Mouse (Mus musculus): ENCODE data around the gene Rap1a. TPM values are rescaled to one million over a fixed set of nuclear protein-coding genes. Genes with fewer than 3 reads are reported as not detected.

Rap1a gene
- polyA plus RNA-seq, 1 experiment from 2014 or later = 119 TPM

GRCm38 (mm10) chr3:105831584-105831983, 30.4 kb upstream of the Rap1a start:
- no peak overlapping the region for H3K27ac ChIP-seq (ENCODE audit: low read depth, low read length)
- no peak overlapping the region for H3K4me3 ChIP-seq (ENCODE audit: low read depth, low read length)
- no peak overlapping the region for H3K4me2 ChIP-seq (replicated peaks; ENCODE audit: low read depth)
- H3K4me1 ChIP-seq (replicated peaks; ENCODE audit: control insufficient read depth, insufficient read depth, low read length) = no peaks in the 10 kb centered on the region
- no peaks in the 10 kb centered on the region for H3K27me3 ChIP-seq (replicated peaks; ENCODE audit: control insufficient read depth, insufficient read depth, low read length)
- peak; percentile 49; the same call in 1 of the 2 replicates for ATAC-seq
- no peak overlapping the region for H3K9ac ChIP-seq (ENCODE audit: low read depth, low read length)
- TF ChIP-seq CTCF (IDR thresholded peaks at IDR 0.05; ENCODE audit: low read depth) = no peak
- H3K9me3 ChIP-seq (ENCODE audit: control insufficient read depth) = no peaks in the 10 kb centered on the region
- H3K36me3 ChIP-seq (ENCODE audit: control insufficient read depth, insufficient read depth) = no peaks in the 10 kb centered on the region
- 60% methylated on average over 3 of the region's 3 CpGs for WGBS

GRCm38 (mm10) chr3:105825501-105826161, 24.5 kb upstream of the Rap1a start:
- no peak overlapping the region for H3K4me2 ChIP-seq (replicated peaks; ENCODE audit: low read depth)
- H3K9me3 ChIP-seq (ENCODE audit: control insufficient read depth) = no peaks in the 10 kb centered on the region
- H3K27me3 ChIP-seq (replicated peaks; ENCODE audit: control insufficient read depth, insufficient read depth, low read length) = no peaks in the 10 kb centered on the region
- no peak for ATAC-seq
- no peak overlapping the region for H3K4me3 ChIP-seq (ENCODE audit: low read depth, low read length)
- WGBS = 59% methylated on average over 7 of the region's 7 CpGs
- H3K36me3 ChIP-seq (ENCODE audit: control insufficient read depth, insufficient read depth) = no peaks in the 10 kb centered on the region
- H3K27ac ChIP-seq (ENCODE audit: low read depth, low read length) = no peak overlapping the region
- no peak for TF ChIP-seq CTCF (IDR thresholded peaks at IDR 0.05; ENCODE audit: low read depth)
- no peak overlapping the region for H3K9ac ChIP-seq (ENCODE audit: low read depth, low read length)
- no peaks in the 10 kb centered on the region for H3K4me1 ChIP-seq (replicated peaks; ENCODE audit: control insufficient read depth, insufficient read depth, low read length)

DNA sequence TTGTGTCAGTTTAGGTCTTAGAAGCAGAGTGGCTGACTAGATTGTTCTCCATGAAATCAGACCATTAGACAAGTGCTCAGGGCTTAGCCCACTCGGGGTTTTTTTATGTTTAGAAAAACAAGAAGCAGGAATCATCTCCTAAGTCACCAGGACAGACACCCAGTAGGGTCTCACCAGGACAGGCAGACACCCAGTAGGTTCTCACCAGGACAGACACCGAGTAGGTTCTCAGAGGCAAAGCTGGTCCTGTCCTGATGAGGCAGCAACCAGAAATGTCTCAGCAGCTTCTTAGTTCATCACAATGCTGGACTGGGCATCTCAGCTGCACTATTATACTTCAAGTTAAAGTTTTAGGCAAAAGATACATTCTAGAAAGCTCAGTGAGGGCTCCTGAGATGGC, 23.6 kb upstream of the Rap1a start:
- H3K27me3 ChIP-seq (replicated peaks; ENCODE audit: control insufficient read depth, insufficient read depth, low read length) = no peaks in the 10 kb centered on the region
- H3K4me2 ChIP-seq (replicated peaks; ENCODE audit: low read depth) = no peak overlapping the region
- H3K4me3 ChIP-seq (ENCODE audit: low read depth, low read length) = no peak overlapping the region
- TF ChIP-seq CTCF (IDR thresholded peaks at IDR 0.05; ENCODE audit: low read depth) = no peak
- no peaks in the 10 kb centered on the region for H3K36me3 ChIP-seq (ENCODE audit: control insufficient read depth, insufficient read depth)
- H3K27ac ChIP-seq (ENCODE audit: low read depth, low read length) = no peak overlapping the region
- no peaks in the 10 kb centered on the region for H3K9me3 ChIP-seq (ENCODE audit: control insufficient read depth)
- no peak overlapping the region for H3K9ac ChIP-seq (ENCODE audit: low read depth, low read length)
- no peak for ATAC-seq
- 70% methylated on average over 2 of the region's 2 CpGs for WGBS
- H3K4me1 ChIP-seq (replicated peaks; ENCODE audit: control insufficient read depth, insufficient read depth, low read length) = no peaks in the 10 kb centered on the region

GRCm38 (mm10) chr3:105824103-105824502, 23.0 kb upstream of the Rap1a start:
- Histone ChIP-seq H3K36me3 (ENCODE audit: control insufficient read depth, insufficient read depth) (no peaks in the 10 kb centered on the region), H3K4me3 (ENCODE audit: low read depth, low read length) (no peak overlapping the region), H3K4me1 (replicated peaks; ENCODE audit: control insufficient read depth, insufficient read depth, low read length) (no peaks in the 10 kb centered on the region), H3K9ac (ENCODE audit: low read depth, low read length) (no peak overlapping the region), H3K27ac (ENCODE audit: low read depth, low read length) (no peak overlapping the region), H3K27me3 (replicated peaks; ENCODE audit: control insufficient read depth, insufficient read depth, low read length) (no peaks in the 10 kb centered on the region), H3K9me3 (ENCODE audit: control insufficient read depth) (no peaks in the 10 kb centered on the region), H3K4me2 (replicated peaks; ENCODE audit: low read depth) (no peak overlapping the region)
- TF ChIP-seq CTCF (IDR thresholded peaks at IDR 0.05; ENCODE audit: low read depth) = no peak
- ATAC-seq = no peak
- WGBS = 53% methylated on average over 5 of the region's 5 CpGs

DNA sequence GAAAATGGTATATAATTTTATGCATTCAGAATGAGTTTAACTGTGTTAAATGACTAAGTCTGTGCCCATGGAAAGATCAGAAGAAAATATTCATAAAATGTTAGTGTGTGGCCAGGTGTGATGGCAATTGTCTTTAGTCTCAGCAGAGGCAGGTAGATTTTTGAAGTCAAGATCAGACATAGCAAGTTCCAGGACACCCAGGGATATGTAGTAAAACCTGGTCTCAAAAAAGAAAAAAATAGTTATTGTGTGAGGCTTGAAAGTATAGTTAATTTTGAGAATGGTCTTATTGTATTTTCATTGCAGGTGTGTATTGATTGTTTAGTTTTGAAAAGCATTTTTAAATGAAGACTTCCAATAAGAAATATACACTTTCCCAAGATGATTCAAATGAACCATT, 22.5 kb upstream of the Rap1a start:
- Histone ChIP-seq H3K9ac (ENCODE audit: low read depth, low read length) (no peak overlapping the region), H3K9me3 (ENCODE audit: control insufficient read depth) (no peaks in the 10 kb centered on the region), H3K27ac (ENCODE audit: low read depth, low read length) (no peak overlapping the region), H3K4me1 (replicated peaks; ENCODE audit: control insufficient read depth, insufficient read depth, low read length) (no peaks in the 10 kb centered on the region), H3K36me3 (ENCODE audit: control insufficient read depth, insufficient read depth) (no peaks in the 10 kb centered on the region), H3K4me3 (ENCODE audit: low read depth, low read length) (no peak overlapping the region), H3K4me2 (replicated peaks; ENCODE audit: low read depth) (no peak overlapping the region), H3K27me3 (replicated peaks; ENCODE audit: control insufficient read depth, insufficient read depth, low read length) (no peaks in the 10 kb centered on the region)
- no peak for ATAC-seq
- no peak for TF ChIP-seq CTCF (IDR thresholded peaks at IDR 0.05; ENCODE audit: low read depth)

GRCm38 (mm10) chr3:105821504-105821903, 20.4 kb upstream of the Rap1a start:
- Histone ChIP-seq H3K36me3 (ENCODE audit: control insufficient read depth, insufficient read depth) (no peaks in the 10 kb centered on the region), H3K9ac (ENCODE audit: low read depth, low read length) (no peak overlapping the region), H3K27ac (ENCODE audit: low read depth, low read length) (no peak overlapping the region), H3K27me3 (replicated peaks; ENCODE audit: control insufficient read depth, insufficient read depth, low read length) (no peaks in the 10 kb centered on the region), H3K4me3 (ENCODE audit: low read depth, low read length) (no peak overlapping the region), H3K4me2 (replicated peaks; ENCODE audit: low read depth) (no peak overlapping the region), H3K4me1 (replicated peaks; ENCODE audit: control insufficient read depth, insufficient read depth, low read length) (no peaks in the 10 kb centered on the region), H3K9me3 (ENCODE audit: control insufficient read depth) (no peaks in the 10 kb centered on the region)
- ATAC-seq = no peak
- 90% methylated on average over 3 of the region's 3 CpGs for WGBS
- no peak for TF ChIP-seq CTCF (IDR thresholded peaks at IDR 0.05; ENCODE audit: low read depth)

DNA sequence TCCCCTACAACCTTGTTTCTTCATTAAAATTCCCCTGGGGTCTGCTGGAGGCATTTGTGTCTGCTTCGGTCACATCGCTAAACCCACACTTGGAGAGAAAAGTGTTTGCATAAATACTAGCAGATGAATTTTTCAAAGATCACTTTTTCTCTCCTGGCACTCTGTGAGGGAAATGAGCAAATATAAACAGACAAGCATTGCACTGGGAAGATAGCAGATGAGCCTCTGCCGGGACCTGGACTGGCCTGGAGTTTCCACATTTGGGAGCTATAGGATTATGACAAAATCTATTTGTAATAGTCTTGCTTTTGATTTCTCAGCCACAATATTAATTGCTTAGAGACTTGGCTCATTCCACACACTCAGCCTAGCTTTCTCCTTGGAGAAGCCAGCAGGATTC, 19.1 kb upstream of the Rap1a start:
- H3K4me3 ChIP-seq (ENCODE audit: low read depth, low read length) = no peak overlapping the region
- 63% methylated on average over 3 of the region's 3 CpGs for WGBS
- no peak overlapping the region for H3K9ac ChIP-seq (ENCODE audit: low read depth, low read length)
- H3K4me1 ChIP-seq (replicated peaks; ENCODE audit: control insufficient read depth, insufficient read depth, low read length) = no peaks in the 10 kb centered on the region
- ATAC-seq = no peak
- no peaks in the 10 kb centered on the region for H3K36me3 ChIP-seq (ENCODE audit: control insufficient read depth, insufficient read depth)
- H3K27ac ChIP-seq (ENCODE audit: low read depth, low read length) = no peak overlapping the region
- H3K4me2 ChIP-seq (replicated peaks; ENCODE audit: low read depth) = no peak overlapping the region
- TF ChIP-seq CTCF (IDR thresholded peaks at IDR 0.05; ENCODE audit: low read depth) = no peak
- no peaks in the 10 kb centered on the region for H3K9me3 ChIP-seq (ENCODE audit: control insufficient read depth)
- H3K27me3 ChIP-seq (replicated peaks; ENCODE audit: control insufficient read depth, insufficient read depth, low read length) = no peaks in the 10 kb centered on the region
